Mouse (Mus musculus) ES-E14 (cell line): ENCODE measurements around the gene Tbl3.

Source experiments
- HCFC1 ChIP-seq: IDR thresholded peaks from 2 replicates; pipeline ENCODE4 v1.6.1; 2012; ENCODE audit warnings: low read length, inconsistent platforms, borderline replicate concordance; ENCODE audit not compliant: insufficient read depth
- ZNF384 ChIP-seq: IDR thresholded peaks from 2 replicates; pipeline ENCODE4 v1.6.1; 2012; ENCODE audit warnings: low read depth, low read length, inconsistent platforms

DNA sequence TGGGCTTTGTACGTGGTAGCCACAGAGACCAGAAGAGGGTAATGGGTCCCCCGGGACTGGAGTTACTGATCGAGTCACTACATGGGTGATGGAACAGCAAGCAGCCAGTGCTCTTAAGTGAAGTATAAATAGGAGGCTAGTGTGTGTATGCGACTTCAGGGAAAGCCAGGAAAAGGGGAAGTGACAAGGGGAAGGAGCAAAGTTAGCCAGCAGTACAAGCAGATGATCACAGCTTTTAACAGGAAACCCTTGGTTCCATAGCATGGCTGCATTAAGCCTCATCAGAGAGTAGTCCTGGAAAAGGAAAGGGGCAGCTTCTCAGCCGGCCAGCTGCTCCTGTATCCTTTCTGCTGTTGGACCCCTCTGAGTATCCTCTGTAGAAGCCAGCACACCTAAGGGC lies 15.1 kb downstream of the Tbl3 start:
- TF ChIP-seq ZNF384 = no peak
- TF ChIP-seq HCFC1 = no peak
